Mouse (Mus musculus) lung, embryonic 16.5 days (tissue): ENCODE results near the gene Car5a. TPM values are rescaled to one million over a fixed set of nuclear protein-coding genes. Genes with fewer than 3 reads are reported as not detected.

Experiments used
- ATAC-seq: fragments of 200-750 bp; cut with Nextera tagmentation; 2 replicates; pipeline ENCODE4 v1.8.0; 2017; ENCODE audit warnings: low read depth, mild to moderate bottlenecking, moderate library complexity
- H3K27ac ChIP-seq: fragments of 300-500 bp; sonication (generic); 2 replicates; pipeline ENCODE4 v1.5.1; 2014; ENCODE audit warnings: mild to moderate bottlenecking, control low read depth, low read length
- H3K27me3 ChIP-seq: fragments of 300-500 bp; sonication (generic); 2 replicates; pipeline ENCODE4 v1.6.1; 2014; ENCODE audit warnings: low read depth, low read length, mixed read lengths; ENCODE audit not compliant: control insufficient read depth, insufficient read depth
- H3K36me3 ChIP-seq: fragments of 300-500 bp; sonication (generic); 2 replicates; pipeline ENCODE4 v1.6.1; 2014; ENCODE audit warnings: low read length; ENCODE audit not compliant: control insufficient read depth, insufficient read depth
- H3K4me1 ChIP-seq: fragments of 300-500 bp; sonication (generic); replicated peaks from 2 replicates; pipeline ENCODE4 v1.6.1; 2014; ENCODE audit warnings: low read length, mixed read lengths; ENCODE audit not compliant: control insufficient read depth, insufficient read depth
- H3K4me2 ChIP-seq: fragments of 300-500 bp; sonication (generic); 2 replicates; pipeline ENCODE4 v1.6.1; 2014; ENCODE audit warnings: low read depth, low read length, control low read depth
- H3K4me3 ChIP-seq: fragments of 300-500 bp; sonication (generic); 2 replicates; pipeline ENCODE4 v1.5.1; 2014; ENCODE audit warnings: mild to moderate bottlenecking, low read length, control low read depth
- H3K9ac ChIP-seq: fragments of 300-500 bp; sonication (generic); 2 replicates; pipeline ENCODE4 v1.6.1; 2014; ENCODE audit warnings: low read length, control low read depth
- H3K9me3 ChIP-seq: fragments of 300-500 bp; sonication (generic); 2 replicates; pipeline ENCODE4 v1.6.1; 2016; ENCODE audit warnings: low read length; ENCODE audit not compliant: control insufficient read depth
- WGBS: fragments of 180-500 bp; shearing (Covaris S2); extraction: QIAGEN DNeasy Blood & Tissue Kit; methylation state at CpG from one replicate; pipeline ENCODE4 v1.1.7; 2014; 5-methylcytosine and 5-hydroxymethylcytosine counted together
- polyA plus RNA-seq: library from polyadenylated mRNA; unstranded; fragments of >200 nt; fragmentation: Nextera tagmentation; extraction: Ambion mirVana; gene quantifications from 2 replicates; pipeline ENCODE4 v1.2.1, GENCODE M21; 2015

The Car5a gene
- polyA plus RNA-seq, 1 experiment from 2014 or later, result not detected

DNA sequence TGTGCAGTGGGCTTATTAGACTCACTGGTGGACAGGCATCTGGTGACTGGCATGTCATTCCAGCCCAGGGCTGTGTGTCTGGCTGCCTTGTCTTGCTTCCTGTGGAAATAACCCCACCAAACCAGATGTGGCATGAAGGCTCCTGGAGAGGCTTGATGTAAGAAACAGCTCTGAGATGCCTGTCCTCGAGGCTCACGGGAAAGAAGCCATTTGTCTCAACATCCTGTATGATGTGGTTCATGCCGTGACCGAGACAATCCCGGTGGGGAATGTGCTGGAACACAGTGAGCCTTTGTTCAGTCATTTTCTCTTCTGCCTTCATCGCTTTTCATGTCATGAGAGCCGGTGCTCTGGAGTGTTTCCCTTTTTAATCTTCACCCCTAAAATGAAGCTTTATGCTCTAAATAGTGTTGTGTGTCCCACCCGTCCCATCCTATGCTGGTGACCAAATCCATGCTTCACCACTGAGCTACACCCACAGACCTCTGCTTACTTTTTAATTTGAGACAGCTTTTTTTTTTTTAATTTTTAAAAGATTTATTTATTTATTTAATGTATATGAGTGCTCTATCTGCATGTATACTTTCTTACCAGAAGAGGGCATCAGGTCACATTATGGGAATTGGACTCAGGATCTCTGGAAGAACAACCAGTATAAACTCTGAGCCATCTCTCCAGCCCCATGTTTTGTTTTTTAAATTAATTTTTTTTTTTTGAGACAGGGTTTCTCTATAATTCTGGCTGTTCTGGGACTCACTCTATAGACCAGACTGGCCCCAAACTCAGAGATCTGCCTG, 20.2 kb upstream of the Car5a start:
- Histone ChIP-seq H3K4me1 (peaks cover 21% of the 10 kb centered on the region), H3K27me3 (no peaks in the 10 kb centered on the region), H3K9me3 (no peaks in the 10 kb centered on the region), H3K27ac (no peak overlapping the region), H3K4me2 (no peak overlapping the region), H3K9ac (no peak overlapping the region), H3K4me3 (no peak overlapping the region), H3K36me3 (no peaks in the 10 kb centered on the region)
- 68% methylated on average over 8 of the region's 8 CpGs for WGBS
- ATAC-seq, result no peak

- no peaks in the 10 kb centered on the region for H3K9me3 ChIP-seq
- ATAC-seq, result no peak
- H3K36me3 ChIP-seq, result no peaks in the 10 kb centered on the region
- no peak overlapping the region for H3K4me3 ChIP-seq
- 76% methylated on average over 3 of the region's 3 CpGs for WGBS
- H3K27ac ChIP-seq, result no peak overlapping the region
- H3K4me1 ChIP-seq, result peaks cover 15% of the 10 kb centered on the region
- no peak overlapping the region for H3K4me2 ChIP-seq
- H3K27me3 ChIP-seq, result no peaks in the 10 kb centered on the region
- no peak overlapping the region for H3K9ac ChIP-seq
Observed at GRCm38 (mm10) chr8:121962892-121963291, 18.2 kb upstream of the Car5a start.

DNA sequence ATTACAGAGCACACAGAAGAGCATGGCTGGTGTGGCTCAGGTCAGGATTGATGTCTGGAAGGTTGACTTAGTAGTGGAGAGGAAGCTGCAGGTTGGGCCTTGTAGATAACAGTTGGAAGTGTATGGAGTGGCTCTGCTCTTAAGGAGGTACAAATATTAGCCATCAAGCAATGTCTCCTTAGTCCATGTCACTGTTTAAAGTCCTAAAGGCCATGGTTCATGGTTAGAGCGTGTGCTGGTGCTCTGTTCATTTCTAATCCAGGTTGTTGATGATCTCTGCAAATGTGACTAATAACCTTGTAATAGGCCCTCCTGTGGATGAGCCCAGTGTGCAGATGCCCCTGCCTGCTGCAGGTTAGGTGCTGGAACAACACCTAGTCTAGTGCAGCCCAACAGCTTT, 13.7 kb upstream of the Car5a start:
- Histone ChIP-seq H3K27ac (no peak overlapping the region), H3K4me3 (no peak overlapping the region), H3K9ac (no peak overlapping the region), H3K4me2 (no peak overlapping the region), H3K36me3 (peaks cover 13% of the 10 kb centered on the region), H3K27me3 (no peaks in the 10 kb centered on the region), H3K9me3 (no peaks in the 10 kb centered on the region), H3K4me1 (peaks cover 10% of the 10 kb centered on the region; the same call in 1 of the 2 replicates)
- 78% methylated on average over 1 of the region's 1 CpGs for WGBS
- no peak for ATAC-seq

GRCm38 (mm10) chr8:121955825-121956500, 11.3 kb upstream of the Car5a start:
- no peak for ATAC-seq
- H3K4me2 ChIP-seq, result no peak overlapping the region
- 77% methylated on average over 1 of the region's 1 CpGs for WGBS
- peaks cover 19% of the 10 kb centered on the region for H3K4me1 ChIP-seq
- H3K27ac ChIP-seq, result no peak overlapping the region
- H3K9ac ChIP-seq, result no peak overlapping the region
- H3K9me3 ChIP-seq, result no peaks in the 10 kb centered on the region
- peaks cover 13% of the 10 kb centered on the region for H3K36me3 ChIP-seq
- no peaks in the 10 kb centered on the region for H3K27me3 ChIP-seq
- no peak overlapping the region for H3K4me3 ChIP-seq

DNA sequence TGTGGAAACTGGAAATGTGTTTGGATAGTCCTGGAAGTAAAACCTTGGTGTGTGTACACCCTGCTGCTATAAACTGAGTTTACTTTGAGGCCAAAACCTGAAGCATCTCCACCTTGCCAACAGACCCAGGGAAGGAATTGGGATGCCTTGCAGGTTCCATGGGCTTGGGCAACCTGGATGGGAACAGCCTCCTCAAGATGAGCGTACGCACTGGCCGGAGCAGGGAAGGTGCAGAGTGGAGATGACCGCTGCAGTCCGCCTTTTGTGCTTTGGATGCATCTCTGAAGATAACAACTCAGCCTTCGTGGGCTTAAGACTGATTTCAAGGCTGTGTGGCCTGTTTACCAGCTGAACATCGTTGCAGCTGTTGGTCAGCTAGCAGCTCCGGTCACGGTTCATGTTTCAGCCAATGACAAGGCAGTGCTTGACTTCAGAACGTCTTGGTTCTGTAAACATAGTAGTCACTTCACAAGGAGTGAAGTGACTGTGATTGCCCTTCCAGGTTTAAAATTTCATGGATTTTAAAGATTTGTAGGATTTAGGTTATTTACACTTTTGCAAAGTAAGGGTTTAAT, 10.4 kb upstream of the Car5a start:
- Histone ChIP-seq H3K27ac (no peak overlapping the region), H3K4me1 (peaks cover 19% of the 10 kb centered on the region)

GRCm38 (mm10) chr8:121953821-121954545, 9.3 kb upstream of the Car5a start:
- WGBS, result 63% methylated on average over 3 of the region's 3 CpGs
- Histone ChIP-seq H3K4me1 (peaks cover 23% of the 10 kb centered on the region), H3K4me2 (no peak overlapping the region)

More for the DNA sequence above, 10.4 kb upstream of the Car5a start:
- H3K27me3 ChIP-seq, result no peaks in the 10 kb centered on the region
- H3K4me2 ChIP-seq, result no peak overlapping the region
- peaks cover 13% of the 10 kb centered on the region for H3K36me3 ChIP-seq
- no peak overlapping the region for H3K4me3 ChIP-seq
- no peak for ATAC-seq
- no peaks in the 10 kb centered on the region for H3K9me3 ChIP-seq
- no peak overlapping the region for H3K9ac ChIP-seq
- WGBS, result 58% methylated on average over 10 of the region's 10 CpGs

DNA sequence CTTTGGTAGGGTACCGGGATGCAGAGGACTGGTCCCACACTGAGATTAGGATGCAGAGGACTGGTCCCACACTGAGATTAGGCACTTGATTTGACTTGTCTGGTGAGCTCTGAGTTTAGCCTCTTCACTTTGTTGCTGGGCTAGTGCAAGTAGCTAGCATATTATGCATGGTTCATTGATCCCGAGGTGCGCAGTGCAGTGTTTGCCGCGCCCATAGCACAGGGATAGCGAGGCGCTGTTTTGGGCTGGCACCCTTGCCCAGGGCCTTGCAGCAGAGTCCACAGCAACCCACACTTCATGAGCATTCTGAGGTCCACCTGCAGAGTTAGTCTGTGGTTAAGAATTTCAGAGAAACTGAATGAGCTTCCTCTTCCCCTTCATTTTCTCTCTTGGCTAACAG, 8.1 kb upstream of the Car5a start:
- Histone ChIP-seq H3K4me1 (peaks cover 33% of the 10 kb centered on the region), H3K27ac (no peak overlapping the region), H3K9ac (no peak overlapping the region)

More at GRCm38 (mm10) chr8:121953821-121954545, 9.3 kb upstream of the Car5a start:
- ATAC-seq, result no peak
- Histone ChIP-seq H3K4me3 (no peak overlapping the region), H3K36me3 (peaks cover 13% of the 10 kb centered on the region), H3K27me3 (no peaks in the 10 kb centered on the region), H3K9me3 (no peaks in the 10 kb centered on the region), H3K27ac (no peak overlapping the region), H3K9ac (no peak overlapping the region)

DNA sequence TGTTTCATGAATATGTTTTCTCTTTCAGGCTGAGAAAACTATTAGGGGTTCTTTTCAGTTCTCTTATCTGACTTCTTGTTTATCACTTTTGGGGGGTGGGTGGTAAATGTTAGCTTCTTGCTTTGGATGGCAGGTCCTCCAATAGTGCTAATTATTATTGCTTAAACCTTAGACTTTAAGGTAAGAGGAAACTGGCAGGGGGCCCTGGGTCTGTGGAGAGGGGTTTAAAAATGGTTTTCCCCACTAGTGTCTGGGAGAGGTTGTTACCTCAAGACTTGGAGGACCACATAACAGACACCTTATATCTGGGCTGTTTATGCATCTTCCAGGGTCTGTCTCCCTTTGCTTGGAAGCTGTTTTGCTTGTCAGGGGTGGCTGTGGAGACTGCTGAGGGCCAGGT, 7.4 kb upstream of the Car5a start:
- Histone ChIP-seq H3K27me3 (no peaks in the 10 kb centered on the region), H3K27ac (no peak overlapping the region), H3K9ac (peak overlapping the region; percentile 51; the same call in 1 of the 2 replicates), H3K36me3 (peaks cover 13% of the 10 kb centered on the region), H3K4me3 (no peak overlapping the region), H3K9me3 (no peaks in the 10 kb centered on the region), H3K4me1 (peaks cover 37% of the 10 kb centered on the region), H3K4me2 (peak overlapping the region; percentile 83)
- ATAC-seq, result no peak

More for the DNA sequence above, 8.1 kb upstream of the Car5a start:
- H3K27me3 ChIP-seq, result no peaks in the 10 kb centered on the region
- ATAC-seq, result no peak
- H3K4me3 ChIP-seq, result no peak overlapping the region
- WGBS, result 87% methylated on average over 7 of the region's 7 CpGs
- peaks cover 13% of the 10 kb centered on the region for H3K36me3 ChIP-seq
- no peaks in the 10 kb centered on the region for H3K9me3 ChIP-seq
- H3K4me2 ChIP-seq, result peak overlapping the region; percentile 83; the same call in 1 of the 2 replicates

- 12% methylated on average over 7 of the region's 7 CpGs for WGBS
- Histone ChIP-seq H3K4me2 (peak overlapping the region; percentile 83), H3K27ac (peak overlapping the region; percentile 98), H3K9ac (peak overlapping the region; percentile 97), H3K27me3 (no peaks in the 10 kb centered on the region), H3K36me3 (peaks cover 13% of the 10 kb centered on the region), H3K4me1 (peaks cover 39% of the 10 kb centered on the region), H3K9me3 (no peaks in the 10 kb centered on the region), H3K4me3 (peak overlapping the region; percentile 86)
- ATAC-seq, result no peak
Observed at GRCm38 (mm10) chr8:121951656-121952009, 6.9 kb upstream of the Car5a start.
